Mouse (Mus musculus): ENCODE results near the gene 1700025G04Rik.

Gene 1700025G04Rik

DNA sequence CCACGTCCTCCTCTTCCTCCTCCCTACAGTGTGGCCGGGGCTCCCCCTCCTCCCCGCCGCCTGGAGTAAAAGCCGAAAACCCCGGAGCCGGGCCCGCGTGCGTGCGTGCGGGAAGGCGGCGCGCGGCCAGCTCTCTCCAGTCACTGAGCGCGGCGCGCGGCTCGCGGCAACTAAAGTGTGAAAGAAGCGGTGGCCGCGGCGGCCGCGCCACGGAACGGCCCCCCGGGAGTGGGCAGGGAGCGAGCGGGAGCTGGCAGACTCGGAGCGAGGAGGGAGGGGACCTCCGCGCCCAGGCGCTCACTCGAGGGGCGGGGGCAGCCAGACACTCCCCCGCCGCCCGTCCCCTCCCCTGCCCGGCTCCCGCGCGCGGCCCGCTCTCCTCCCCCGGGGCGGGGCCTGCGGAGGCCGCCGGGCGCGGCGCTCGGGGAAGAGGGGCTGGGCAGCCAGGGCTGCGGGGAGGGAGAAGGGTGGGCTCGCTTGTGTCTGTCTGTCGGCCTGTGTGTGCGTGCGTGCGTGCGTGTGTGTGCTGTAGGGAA lies at the start of gene 1700025G04Rik:
Gene 1700025G04Rik (minus strand): TSS at position 108 of the 536 bp plus-strand sequence.
- DNase-seq (ENCODE audit: extremely low read depth, low read depth, low spot score) = no peak

DNA sequence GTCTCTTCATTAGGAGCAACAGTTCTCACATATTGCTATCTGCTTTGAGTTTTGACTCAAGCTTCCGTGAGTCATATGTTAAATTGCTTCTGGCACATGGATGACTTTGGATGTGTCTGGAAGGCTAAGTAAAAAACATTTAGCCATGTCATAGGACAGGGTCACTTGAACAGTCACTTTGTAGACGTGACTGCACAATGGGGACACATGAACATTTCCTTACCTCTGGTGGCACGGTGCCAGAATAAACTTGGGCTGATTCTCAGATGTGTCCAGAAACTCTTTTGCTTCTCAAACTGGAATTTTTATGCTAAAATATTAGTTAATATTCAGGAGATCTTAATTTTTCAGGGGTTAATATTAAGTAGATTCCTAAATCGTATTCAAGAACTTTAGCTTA lies 49.6 kb upstream of the 1700025G04Rik start:
- no peak for DNase-seq (ENCODE audit: extremely low read depth, low read depth, low spot score)

- DNase-seq (ENCODE audit: extremely low read depth, low read depth, low spot score) = peak; percentile 34
Measured at GRCm38 (mm10) chr1:152130029-152130727, 40.3 kb upstream of the 1700025G04Rik start.

DNA sequence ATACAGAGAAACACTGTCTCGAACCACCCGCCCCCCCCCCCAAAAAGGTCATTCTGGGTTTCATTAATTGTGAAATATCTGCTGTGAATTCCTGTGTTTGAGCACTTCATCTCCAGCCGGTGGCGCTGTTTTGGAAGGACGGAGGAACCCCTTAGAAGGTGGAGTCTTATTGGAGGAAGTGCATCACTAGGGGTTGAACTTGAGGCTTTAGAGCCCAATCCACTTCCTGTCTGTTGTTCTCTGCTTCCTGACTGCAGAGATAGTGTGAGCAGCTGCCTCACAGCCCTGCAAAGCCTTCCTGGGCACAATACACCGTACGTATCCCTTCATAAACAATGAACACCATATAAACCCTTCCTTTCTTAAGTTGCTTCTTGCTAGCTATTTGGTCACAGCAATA lies 35.5 kb upstream of the 1700025G04Rik start:
- DNase-seq (ENCODE audit: extremely low read depth, low read depth, low spot score) = no peak

DNA sequence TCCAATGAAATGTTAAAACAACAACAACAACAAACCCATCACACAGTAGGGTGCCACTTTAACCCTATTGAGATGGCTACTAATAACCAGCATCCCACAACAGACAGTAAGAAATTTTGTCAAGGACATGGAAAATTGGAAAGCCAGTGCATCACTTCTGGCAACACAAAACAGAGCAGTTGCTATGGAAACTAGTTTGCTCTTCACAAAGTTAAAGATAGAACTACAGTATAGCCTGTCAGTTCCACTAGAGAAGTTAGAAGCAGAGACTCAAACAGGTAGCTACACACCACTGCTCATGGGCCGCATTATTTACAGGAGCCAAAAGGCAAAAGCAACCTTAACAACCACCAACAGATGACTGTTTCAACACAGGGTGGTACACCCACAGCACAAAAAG lies 20.2 kb upstream of the 1700025G04Rik start:
- no peak for DNase-seq (ENCODE audit: extremely low read depth, low read depth, low spot score)

DNA sequence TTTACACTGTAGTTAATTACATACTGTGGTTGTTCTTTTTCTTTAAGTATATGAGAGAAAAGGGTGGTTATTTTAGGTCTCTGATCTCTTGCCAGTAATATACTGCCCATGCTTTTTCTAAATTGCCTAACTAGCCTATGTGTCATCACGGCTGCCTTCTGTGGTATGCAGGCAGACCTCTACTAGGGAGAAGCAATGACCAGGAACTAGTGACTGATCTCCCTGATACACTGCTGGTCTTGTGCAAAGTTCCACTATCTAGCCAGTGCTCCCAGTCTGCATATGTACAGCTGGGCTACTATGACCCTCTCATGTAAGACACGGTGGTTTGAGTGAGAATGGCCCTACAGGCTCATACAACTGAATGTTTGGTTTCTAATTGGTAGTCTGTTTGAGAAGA lies 16.2 kb upstream of the 1700025G04Rik start:
- no peak for DNase-seq (ENCODE audit: extremely low read depth, low read depth, low spot score)

DNA sequence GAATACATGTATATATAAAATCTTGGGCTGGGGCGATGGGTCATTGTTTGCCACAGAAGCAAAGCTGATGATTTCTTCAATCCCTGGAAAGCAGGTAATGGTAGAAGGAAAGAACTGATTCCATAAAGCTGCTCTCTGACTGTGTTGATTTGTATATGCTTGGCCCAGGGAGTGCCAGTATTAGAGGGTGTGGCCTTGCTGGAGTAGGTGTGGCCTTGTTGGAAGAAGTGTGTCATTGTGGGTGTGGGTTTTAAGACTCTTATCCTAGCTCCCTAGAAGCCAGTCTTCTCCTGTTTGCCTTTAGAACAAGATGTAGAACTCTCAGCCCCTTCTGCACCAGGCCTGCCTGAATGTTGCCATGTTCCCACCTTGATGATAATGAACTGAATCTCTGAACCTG lies 15.3 kb upstream of the 1700025G04Rik start:
- DNase-seq (ENCODE audit: extremely low read depth, low read depth, low spot score) = no peak

DNA sequence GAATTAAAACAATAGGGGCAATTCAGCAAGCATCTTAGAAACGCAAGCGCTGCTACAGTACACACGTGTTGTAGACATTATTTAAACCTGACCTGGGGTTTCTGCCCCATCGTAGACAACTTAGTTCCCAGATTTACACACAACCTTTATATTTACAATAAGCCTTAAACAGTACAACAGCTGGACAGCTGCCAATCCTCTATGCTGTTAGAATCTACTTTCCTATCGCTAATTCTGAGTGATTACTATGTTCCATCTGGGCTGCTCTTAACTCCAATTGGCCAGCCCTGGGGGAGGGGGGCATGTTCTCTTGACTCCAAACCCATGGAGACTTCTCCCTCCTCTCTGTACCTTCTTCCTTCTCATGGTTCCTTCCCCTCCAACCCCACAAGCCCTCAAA lies 11.8 kb upstream of the 1700025G04Rik start:
- DNase-seq (ENCODE audit: extremely low read depth, low read depth, low spot score) = no peak

- no peak for DNase-seq (ENCODE audit: extremely low read depth, low read depth, low spot score)
Measured at GRCm38 (mm10) chr1:152096045-152096444, 6.1 kb upstream of the 1700025G04Rik start.

GRCm38 (mm10) chr1:152090564-152091545 lies 930 bp upstream of the 1700025G04Rik start:
- no peak for DNase-seq (ENCODE audit: extremely low read depth, low read depth, low spot score)

DNA sequence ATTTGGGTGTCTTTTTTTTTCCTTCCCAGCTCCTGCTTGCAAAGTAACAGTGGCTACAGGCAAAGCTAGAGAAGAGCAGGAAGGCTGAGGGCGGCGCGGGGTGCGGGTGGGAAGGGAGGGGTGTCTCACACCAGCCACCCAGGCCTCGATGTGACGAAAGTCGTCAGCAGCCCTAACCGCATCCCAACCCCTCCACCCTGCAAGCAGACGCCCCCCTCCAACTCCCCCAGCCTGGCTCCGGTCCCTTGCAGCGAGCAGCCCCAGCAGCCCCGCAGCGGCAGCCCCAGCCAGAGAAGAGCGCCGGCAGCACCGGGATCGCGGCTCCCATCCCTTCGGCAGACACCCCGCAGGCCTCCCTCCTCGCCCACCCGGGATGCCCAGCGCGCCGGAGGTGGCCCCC lies 399 bp downstream of the 1700025G04Rik start:
- no peak for DNase-seq (ENCODE audit: extremely low read depth, low read depth, low spot score)

DNA sequence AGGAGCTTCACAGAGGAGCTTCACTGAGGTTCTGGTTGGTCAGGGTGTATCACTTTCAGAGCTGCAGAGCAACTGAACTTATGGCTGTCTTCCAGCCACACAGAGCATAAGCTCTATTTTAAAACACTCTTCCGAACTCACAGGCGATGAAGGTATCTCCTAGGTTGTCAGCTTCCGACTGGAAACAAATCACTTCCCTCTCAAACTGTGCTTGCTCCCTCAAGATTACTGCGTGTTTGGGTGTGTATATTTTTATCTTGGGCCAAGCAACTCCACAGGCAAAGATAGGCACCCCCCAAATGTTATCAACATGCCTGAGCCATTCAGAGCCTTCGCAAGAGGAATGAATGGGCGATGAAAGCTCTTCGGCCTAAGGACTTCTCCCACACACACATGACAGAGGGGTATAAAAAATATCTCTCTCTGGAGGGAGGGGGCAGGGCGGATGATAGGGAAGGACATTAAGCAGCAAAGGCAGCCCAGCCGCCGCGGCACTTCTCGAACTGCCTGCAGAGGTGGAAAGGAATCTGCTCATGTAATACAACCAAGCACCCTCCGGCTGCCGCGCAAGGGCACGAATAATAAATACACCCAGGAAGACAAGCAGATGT lies 1.0 kb downstream of the 1700025G04Rik start:
- DNase-seq (ENCODE audit: extremely low read depth, low read depth, low spot score) = no peak

GRCm38 (mm10) chr1:152088030-152088429 lies 1.9 kb downstream of the 1700025G04Rik start:
- DNase-seq (ENCODE audit: extremely low read depth, low read depth, low spot score) = no peak

- DNase-seq (ENCODE audit: extremely low read depth, low read depth, low spot score) = no peak
Measured at GRCm38 (mm10) chr1:152086951-152087350, 3.0 kb downstream of the 1700025G04Rik start.

DNA sequence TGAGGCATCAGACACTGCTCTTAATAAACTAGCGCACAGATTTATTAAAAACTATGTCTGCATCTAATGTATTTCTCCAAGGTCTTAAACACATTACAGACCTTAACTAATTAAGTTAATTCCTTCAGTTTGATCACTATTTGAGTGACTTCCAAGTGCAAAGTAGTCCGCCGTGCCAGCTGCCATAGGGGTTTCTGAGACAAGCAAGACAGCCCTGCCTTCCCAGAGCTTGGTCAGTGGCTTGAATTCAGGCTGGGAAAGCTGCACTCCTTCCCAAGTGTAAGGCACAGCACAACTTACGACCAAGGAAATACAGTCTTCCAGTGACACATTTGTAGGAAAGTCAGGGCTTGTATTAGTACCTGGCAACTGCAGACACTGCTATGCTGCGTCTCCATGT lies 4.4 kb downstream of the 1700025G04Rik start:
- DNase-seq (ENCODE audit: extremely low read depth, low read depth, low spot score) = no peak

DNA sequence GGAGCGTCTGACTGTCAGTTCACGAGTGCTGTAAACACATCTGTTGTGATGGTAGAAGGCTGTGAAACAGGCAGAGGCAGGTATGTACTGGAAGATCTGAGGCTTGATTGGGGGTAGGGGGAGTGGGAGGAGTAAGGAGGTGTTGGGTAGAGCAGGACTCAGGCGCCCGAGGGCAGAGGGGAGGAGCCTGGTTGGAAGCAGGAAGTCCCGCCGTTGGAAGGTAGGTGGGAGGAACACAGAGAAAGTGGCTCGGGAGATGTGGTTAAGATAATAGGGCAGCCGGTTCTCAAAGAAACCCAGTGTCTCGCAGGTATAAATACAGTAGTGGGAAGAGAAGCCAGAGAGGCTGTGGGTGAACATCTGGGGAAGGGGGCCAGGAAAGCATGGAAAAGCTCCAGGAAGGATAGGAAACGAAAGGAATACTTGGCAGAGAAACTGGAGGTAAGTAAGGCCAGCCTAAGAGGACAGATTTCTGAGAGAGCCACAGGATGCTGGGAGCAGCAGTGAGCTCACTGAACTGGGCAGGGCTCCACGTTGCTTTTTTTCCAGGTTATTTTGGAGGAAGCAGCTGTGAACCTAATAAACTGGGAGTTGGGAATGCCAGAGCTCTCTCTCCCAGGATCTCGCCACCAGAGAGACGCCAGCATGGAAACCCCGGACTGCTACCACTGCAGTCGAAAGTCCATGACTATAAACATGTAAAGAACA lies 5.1 kb downstream of the 1700025G04Rik start:
- DNase-seq (ENCODE audit: extremely low read depth, low read depth, low spot score) = peak; percentile 18

- DNase-seq (ENCODE audit: extremely low read depth, low read depth, low spot score) = no peak
Measured at GRCm38 (mm10) chr1:152081954-152082711, 7.8 kb downstream of the 1700025G04Rik start.

- no peak for DNase-seq (ENCODE audit: extremely low read depth, low read depth, low spot score)
Measured at GRCm38 (mm10) chr1:152081121-152081520, 8.8 kb downstream of the 1700025G04Rik start.

GRCm38 (mm10) chr1:152080244-152080643 lies 9.7 kb downstream of the 1700025G04Rik start:
- DNase-seq (ENCODE audit: extremely low read depth, low read depth, low spot score) = no peak

- no peak for DNase-seq (ENCODE audit: extremely low read depth, low read depth, low spot score)
Measured at GRCm38 (mm10) chr1:152077171-152077715, 12.7 kb downstream of the 1700025G04Rik start.

Measured in fat pad, adult 2 months (tissue).